Mouse (Mus musculus): ENCODE results near the gene Epb42.
"Not testable (repeated sequence)": the region's sequence is repeated elsewhere in the genome, so short reads cannot be mapped to it uniquely, and the experiment has no call there.

The Epb42 gene

GRCm38 (mm10) chr2:121036733-121037341, at the start of gene Epb42:
TSS of gene Epb42 (minus strand) at chr2:121037072.
- no peak for DNase-seq (ENCODE audit: low read depth, low spot score)

GRCm38 (mm10) chr2:121085480-121086185, 48.8 kb upstream of the Epb42 start, which contains the start of gene Tgm5:
TSS of gene Tgm5 (minus strand) at chr2:121085841.
- no peak for DNase-seq (ENCODE audit: low read depth, low spot score)

- DNase-seq (ENCODE audit: low read depth, low spot score) = no peak
These were observed 45.8 kb upstream of the Epb42 start for GRCm38 (mm10) chr2:121082626-121083025.

- DNase-seq (ENCODE audit: low read depth, low spot score) = no peak
These were observed 37.9 kb upstream of the Epb42 start for GRCm38 (mm10) chr2:121074747-121075146.

GRCm38 (mm10) chr2:121071871-121072270, 35.0 kb upstream of the Epb42 start:
- no peak for DNase-seq (ENCODE audit: low read depth, low spot score)

- DNase-seq (ENCODE audit: low read depth, low spot score) = no peak
These were observed 32.6 kb upstream of the Epb42 start for GRCm38 (mm10) chr2:121069506-121069905.

GRCm38 (mm10) chr2:121067116-121067515, 30.2 kb upstream of the Epb42 start:
- no peak for DNase-seq (ENCODE audit: low read depth, low spot score)

GRCm38 (mm10) chr2:121061315-121061714, 24.4 kb upstream of the Epb42 start:
- DNase-seq (ENCODE audit: low read depth, low spot score) = no peak

- no peak for DNase-seq (ENCODE audit: low read depth, low spot score)
These were observed 21.1 kb upstream of the Epb42 start for GRCm38 (mm10) chr2:121057997-121058396.

GRCm38 (mm10) chr2:121055915-121056314, 19.0 kb upstream of the Epb42 start:
- DNase-seq (ENCODE audit: low read depth, low spot score) = no peak

- no peak for DNase-seq (ENCODE audit: low read depth, low spot score)
These were observed 17.2 kb upstream of the Epb42 start for GRCm38 (mm10) chr2:121054060-121054459.

- DNase-seq (ENCODE audit: low read depth, low spot score) = no peak
These were observed 15.3 kb upstream of the Epb42 start for GRCm38 (mm10) chr2:121052176-121052575.

- DNase-seq (ENCODE audit: low read depth, low spot score) = no peak
These were observed 8.8 kb upstream of the Epb42 start for GRCm38 (mm10) chr2:121045653-121046052.

- DNase-seq (ENCODE audit: low read depth, low spot score) = peak; percentile 68
These were observed 4.2 kb upstream of the Epb42 start for GRCm38 (mm10) chr2:121041098-121041497.

- DNase-seq (ENCODE audit: low read depth, low spot score) = no peak
These were observed 2.5 kb upstream of the Epb42 start for GRCm38 (mm10) chr2:121039382-121039781.

- not testable (repeated sequence) for DNase-seq (ENCODE audit: low read depth, low spot score)
These were observed 2.0 kb upstream of the Epb42 start for GRCm38 (mm10) chr2:121038851-121039250.

- no peak for DNase-seq (ENCODE audit: low read depth, low spot score)
These were observed 14.0 kb downstream of the Epb42 start for GRCm38 (mm10) chr2:121022918-121023317.

- DNase-seq (ENCODE audit: low read depth, low spot score) = no peak
These were observed 19.7 kb downstream of the Epb42 start for GRCm38 (mm10) chr2:121017151-121017550.

GRCm38 (mm10) chr2:121016226-121016625, 20.6 kb downstream of the Epb42 start:
- DNase-seq (ENCODE audit: low read depth, low spot score) = no peak

- DNase-seq (ENCODE audit: low read depth, low spot score) = no peak
These were observed 21.4 kb downstream of the Epb42 start for GRCm38 (mm10) chr2:121015507-121015906.

GRCm38 (mm10) chr2:121012676-121013075, 24.2 kb downstream of the Epb42 start:
- no peak for DNase-seq (ENCODE audit: low read depth, low spot score)

GRCm38 (mm10) chr2:121009071-121009677, 27.7 kb downstream of the Epb42 start:
- peak; percentile 8 for DNase-seq (ENCODE audit: low read depth, low spot score)

- no peak for DNase-seq (ENCODE audit: low read depth, low spot score)
These were observed 28.2 kb downstream of the Epb42 start for GRCm38 (mm10) chr2:121008664-121009007.

Data from retina, adult 2 months (tissue).